Mouse (Mus musculus) cortical plate, adult 2 months (tissue): ENCODE measurements around the gene Tmem159.

Experiments
- CTCF ChIP-seq: fragments of 200-500 bp; IDR thresholded peaks from 2 replicates; pipeline ENCODE4 v1.5.1; 2011; ENCODE audit warnings: mild to moderate bottlenecking, control low read depth, low read length; ENCODE audit not compliant: insufficient read depth; ENCODE audit errors: extremely low read depth
- POLR2A ChIP-seq: fragments of 200-500 bp; IDR thresholded peaks from 2 replicates; pipeline ENCODE4 v1.6.1; 2011; ENCODE audit warnings: mild to moderate bottlenecking, low read length, control low read depth; ENCODE audit not compliant: insufficient read depth; ENCODE audit errors: extremely low read depth

DNA sequence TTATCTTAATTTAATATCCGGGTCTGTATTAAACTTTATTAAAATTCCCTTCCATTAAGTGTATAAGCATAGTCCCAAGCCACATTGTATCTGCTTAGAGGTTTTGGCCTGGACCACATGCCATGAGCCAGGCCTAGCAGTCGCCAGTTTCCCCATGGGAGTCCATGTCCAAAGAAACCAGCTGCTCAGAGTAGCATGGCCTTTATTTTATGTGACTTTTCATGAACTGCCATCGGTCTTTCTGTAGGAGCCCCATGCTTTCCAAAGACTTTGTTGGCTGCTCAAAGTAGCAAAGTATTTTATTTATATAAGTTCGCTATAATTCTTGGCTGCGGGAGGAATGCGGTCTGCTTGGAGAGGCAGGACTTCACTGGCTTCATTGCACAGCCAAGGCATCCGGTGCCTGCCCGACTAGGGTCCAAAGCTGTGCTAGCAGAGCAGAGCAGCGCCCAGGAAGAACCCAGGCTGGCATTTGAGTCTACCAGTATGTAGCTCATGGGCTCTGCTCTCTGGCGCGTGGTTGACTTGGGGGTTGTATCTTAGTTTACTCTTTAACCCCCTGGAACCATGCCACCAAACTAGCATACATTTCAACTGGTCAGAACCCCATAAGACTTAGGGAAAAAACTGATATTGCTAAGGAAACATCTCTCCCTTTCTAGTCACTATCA, 61.6 kb downstream of the Tmem159 start:
- TF ChIP-seq CTCF (no peak), POLR2A (no peak)
